Comparison of ENCODE assay signal across 8 mouse cellular contexts in the genomic region with DNA sequence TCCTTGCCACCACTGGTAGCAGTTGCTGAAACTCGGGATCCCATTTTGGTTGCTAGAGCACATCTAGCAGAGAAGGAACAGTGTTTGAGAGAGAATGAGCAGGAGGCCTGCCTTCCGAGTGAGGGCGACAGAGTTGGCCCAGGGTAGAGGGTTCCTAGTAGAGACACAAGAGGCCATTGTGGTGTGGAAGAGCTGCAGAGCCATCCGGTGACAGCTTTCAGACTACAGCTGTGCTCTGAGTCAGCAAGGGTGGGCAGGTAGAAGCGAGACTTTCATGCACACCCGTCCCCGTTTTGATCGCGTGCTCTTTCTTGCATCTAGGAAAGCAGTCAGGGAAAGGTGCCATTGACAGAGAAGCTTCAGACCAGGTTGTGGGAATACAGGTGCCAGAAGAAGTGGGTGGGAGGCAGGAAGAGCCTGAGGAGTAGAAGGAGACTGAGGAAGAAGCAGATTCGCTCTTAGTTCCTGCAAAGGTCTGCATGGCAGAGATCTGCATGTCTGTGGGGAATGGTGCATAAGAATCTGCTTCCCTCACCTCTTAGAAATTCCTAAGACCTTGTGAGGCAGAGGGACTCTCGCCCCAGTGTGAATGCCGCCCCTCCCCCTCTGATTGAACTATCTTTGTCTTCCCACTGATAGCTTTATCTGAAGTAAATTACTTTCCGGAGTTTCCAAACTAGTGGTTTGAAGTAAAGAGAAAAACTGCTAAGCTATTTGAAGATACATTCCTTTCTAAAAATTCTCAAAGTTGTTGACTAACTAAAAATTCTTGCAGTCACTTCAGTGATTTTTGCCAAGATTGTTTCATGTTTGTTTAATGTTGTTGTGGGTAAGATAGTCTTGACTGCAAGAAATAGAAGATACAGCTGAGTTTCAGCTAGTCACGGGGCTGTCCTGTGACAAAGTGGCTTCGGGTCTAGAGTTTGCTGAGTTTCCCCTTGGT. TPM values are rescaled to one million over a fixed set of nuclear protein-coding genes. Genes with fewer than 3 reads are reported as not detected.
DNase-seq lines count a peak whose midpoint lies in the region; ATAC-seq and TF ChIP-seq lines count a peak whose summit lies in the region.

No protein-coding gene starts in this region.

- H3K9ac ChIP-seq in heart, embryonic 13.5 days, result peak overlapping the region; percentile 58
- no peak overlapping the region for H3K9ac ChIP-seq in intestine, postnatal 0 days (ENCODE audit: low read depth, low read length)
- H3K9ac ChIP-seq in stomach, embryonic 16.5 days (ENCODE audit: low read length), result no peak overlapping the region

- no peaks in the 10 kb centered on the region for H3K9me3 ChIP-seq in heart, embryonic 13.5 days
- H3K9me3 ChIP-seq in intestine, postnatal 0 days (ENCODE audit: control insufficient read depth), result no peaks in the 10 kb centered on the region
- H3K9me3 ChIP-seq in stomach, embryonic 16.5 days (replicated peaks; ENCODE audit: control insufficient read depth, low read length), result no peaks in the 10 kb centered on the region

- peaks cover 18% of the 10 kb centered on the region for H3K36me3 ChIP-seq in heart, embryonic 13.5 days
- no peaks in the 10 kb centered on the region for H3K36me3 ChIP-seq in intestine, postnatal 0 days (ENCODE audit: control insufficient read depth, insufficient read depth)
- no peaks in the 10 kb centered on the region for H3K36me3 ChIP-seq in stomach, embryonic 16.5 days (ENCODE audit: control insufficient read depth, insufficient read depth, low read length)

- 0 out of 2 replicates have a peak, but pooled peaks have one; percentile 57 for ATAC-seq in heart, embryonic 13.5 days (ENCODE audit: extremely low read depth, insufficient number of reproducible peaks, low FRiP score, low TSS enrichment)
- ATAC-seq in intestine, postnatal 0 days, result no peak
- ATAC-seq in stomach, embryonic 16.5 days (ENCODE audit: insufficient read depth, low FRiP score), result peak; percentile 27; the same call in 1 of the 2 replicates

- peak overlapping the region; percentile 78 for H3K27ac ChIP-seq in heart, embryonic 13.5 days (replicated peaks)
- H3K27ac ChIP-seq in brown adipose tissue, adult 24 weeks (replicated peaks; ENCODE audit: low read depth, low read length), result peak overlapping the region; percentile 10
- H3K27ac ChIP-seq in intestine, postnatal 0 days (ENCODE audit: low read depth, low read length), result peak overlapping the region; percentile 35
- peak overlapping the region; percentile 82 for H3K27ac ChIP-seq in stomach, embryonic 16.5 days (ENCODE audit: low read length)

- 8% methylated on average over 15 of the region's 15 CpGs for WGBS in heart, embryonic 13.5 days
- 34% methylated on average over 15 of the region's 15 CpGs for WGBS in intestine, postnatal 0 days
- WGBS in stomach, embryonic 16.5 days, result 27% methylated on average over 15 of the region's 15 CpGs

- H3K4me3 ChIP-seq in heart, embryonic 13.5 days, result peak overlapping the region; percentile 10
- H3K4me3 ChIP-seq in brown adipose tissue, adult 24 weeks (ENCODE audit: insufficient read depth, low read depth, low read length), result no peak overlapping the region
- no peak overlapping the region for H3K4me3 ChIP-seq in intestine, postnatal 0 days (ENCODE audit: low read depth, low read length)
- no peak overlapping the region for H3K4me3 ChIP-seq in stomach, embryonic 16.5 days (replicated peaks; ENCODE audit: low read length)

- no peak for TF ChIP-seq CTCF in intestine, postnatal 0 days (IDR thresholded peaks at IDR 0.05; ENCODE audit: low read depth)

- H3K4me1 ChIP-seq in heart, embryonic 13.5 days, result peaks cover 90% of the 10 kb centered on the region
- peaks cover 59% of the 10 kb centered on the region for H3K4me1 ChIP-seq in brown adipose tissue, adult 24 weeks (ENCODE audit: control insufficient read depth, insufficient read depth, insufficient read length, low read length)
- peaks cover 12% of the 10 kb centered on the region for H3K4me1 ChIP-seq in intestine, postnatal 0 days (replicated peaks; ENCODE audit: control insufficient read depth, insufficient read depth, low read length)
- peaks cover 56% of the 10 kb centered on the region for H3K4me1 ChIP-seq in stomach, embryonic 16.5 days (ENCODE audit: control insufficient read depth, insufficient read depth, low read length)

- DNase-seq in heart, adult 11 months, result no peak
- DNase-seq in A20 (ENCODE audit: low read depth, low spot score), result peak; percentile 67
- DNase-seq in ovary, postnatal 10 days (ENCODE audit: low spot score), result no peak
- DNase-seq in cerebellum, adult 11-12 months, result no peak

- peak overlapping the region; percentile 57 for H3K4me2 ChIP-seq in heart, embryonic 13.5 days
- peak overlapping the region; percentile 27 for H3K4me2 ChIP-seq in intestine, postnatal 0 days (replicated peaks; ENCODE audit: low read depth)
- peak overlapping the region; percentile 30; the same call in 1 of the 2 replicates for H3K4me2 ChIP-seq in stomach, embryonic 16.5 days (ENCODE audit: low read depth, low read length)

- no peaks in the 10 kb centered on the region for H3K27me3 ChIP-seq in heart, embryonic 13.5 days (replicated peaks)
- no peaks in the 10 kb centered on the region for H3K27me3 ChIP-seq in intestine, postnatal 0 days (replicated peaks; ENCODE audit: control insufficient read depth, insufficient read depth, low read length)
- H3K27me3 ChIP-seq in stomach, embryonic 16.5 days (ENCODE audit: control insufficient read depth, insufficient read depth, low read length), result no peaks in the 10 kb centered on the region

RNA-seq across cellular contexts. Expression of a gene that starts 23.0 kb away (rescaled TPM):
- 17.5 and 21.1 TPM in 2 replicates for polyA plus RNA-seq in heart, embryonic 13.5 days (2015; fragmentation: Nextera tagmentation; extraction: Ambion mirVana)
- 51.3 and 54.7 TPM in 2 replicates for polyA plus RNA-seq in brown adipose tissue, adult 24 weeks (2012; ENCODE audit: insufficient read depth, insufficient read length, missing spikeins)
- polyA plus RNA-seq in intestine, postnatal 0 days (2015; fragmentation: Nextera tagmentation; extraction: Ambion mirVana), result 6.8 and 9.3 TPM in 2 replicates
- polyA plus RNA-seq in stomach, embryonic 16.5 days (2015; fragmentation: Nextera tagmentation; extraction: Ambion mirVana), result 15.3 and 16.2 TPM in 2 replicates

Comparison
In these comparisons a context has a peak if more than half of its experiments do, and no peak if none do; other contexts are left out.
1. H3K27ac ChIP-seq: peak in every context shown above with its lines; median percentile 82 in stomach, embryonic 16.5 days; 78 in heart, embryonic 13.5 days; 35 in intestine, postnatal 0 days; 10 in brown adipose tissue, adult 24 weeks.